Mouse (Mus musculus) adrenal gland, adult (tissue): Measurements from ENCODE around the gene Ambra1.
A peak's percentile ranks its signal among the peaks of the same experiment; 100 is the strongest.

ENCODE experiments used
- DNase-seq, 2 experiments: peaks; one replicate each; pipeline ENCODE4 v3.0.0; 2022 to 2023; ENCODE audit warnings: low spot score in 1 of 2; ENCODE audit not compliant: inconsistent age in 2 of 2

The Ambra1 gene

GRCm38 (mm10) chr2:91916346-91916977, 186.5 kb downstream of the Ambra1 start:
- no peak for DNase-seq

- DNase-seq, result no peak
Observed at GRCm38 (mm10) chr2:91917096-91917495, 187.2 kb downstream of the Ambra1 start.

DNA sequence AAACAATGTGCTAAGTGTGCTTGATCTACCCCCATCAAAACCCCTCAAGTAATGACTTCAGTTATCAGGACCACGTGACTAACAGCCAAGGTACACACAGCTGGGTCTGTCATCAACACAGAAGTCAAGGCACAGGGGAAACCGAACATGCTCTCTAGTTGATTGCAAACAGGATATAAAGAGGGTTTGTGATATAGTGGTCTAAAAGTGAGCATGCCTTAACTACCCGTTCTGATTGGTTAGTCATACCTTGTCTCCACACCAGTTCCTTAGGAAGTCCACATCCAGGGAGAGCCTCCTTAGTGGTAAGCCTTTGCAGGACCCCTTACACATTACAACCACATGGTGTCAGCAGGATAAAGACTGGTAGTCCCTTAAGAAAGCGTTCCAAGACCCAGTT, 190.2 kb downstream of the Ambra1 start:
- DNase-seq, result no peak

- peak; percentile 85 to 94 for DNase-seq
Observed at GRCm38 (mm10) chr2:91921181-91921789, 191.4 kb downstream of the Ambra1 start.

DNA sequence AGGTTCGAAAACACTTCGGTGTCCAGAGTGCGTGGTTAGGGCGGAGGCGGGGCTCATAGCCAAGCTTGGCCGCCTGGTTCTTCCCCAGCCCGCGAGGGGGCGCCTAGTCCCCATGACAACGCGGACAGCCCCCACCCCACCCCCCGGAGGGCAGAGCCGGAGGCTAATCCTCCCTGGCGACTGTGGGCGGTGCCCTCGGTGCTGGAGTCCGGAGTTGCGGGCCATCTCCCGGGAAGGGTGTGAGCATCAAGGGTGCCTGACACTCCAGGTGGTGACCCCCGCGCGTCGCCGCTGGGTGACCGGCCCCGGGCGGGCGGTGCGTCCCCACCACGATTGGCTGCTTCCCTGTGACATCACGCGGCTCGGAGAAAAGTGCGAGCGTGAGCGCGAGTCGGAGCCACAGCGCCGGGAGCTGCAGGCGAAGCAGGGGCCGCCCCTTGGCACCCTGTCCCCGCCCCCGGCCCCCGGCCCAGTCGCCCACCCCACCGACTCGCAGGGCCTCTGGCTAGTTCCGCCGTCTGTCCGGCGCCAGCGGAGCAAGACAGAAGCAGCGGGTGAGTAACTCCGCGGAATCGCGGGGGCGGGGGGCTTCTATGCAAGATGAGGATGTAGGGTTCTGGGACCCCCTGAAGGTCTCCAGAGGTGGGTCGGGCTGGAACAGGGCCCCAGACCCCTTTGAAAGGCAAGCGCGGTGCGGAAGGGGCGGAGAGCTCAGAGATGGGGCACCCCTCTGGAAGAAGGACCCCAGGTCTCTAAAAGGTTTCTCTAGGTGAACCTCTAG, 192.0 kb downstream of the Ambra1 start:
- peak; percentile 64 to 86 for DNase-seq

- DNase-seq, result peak in 1 of 2 experiments; percentile 54
Observed at GRCm38 (mm10) chr2:91922586-91923414, 192.9 kb downstream of the Ambra1 start.

DNA sequence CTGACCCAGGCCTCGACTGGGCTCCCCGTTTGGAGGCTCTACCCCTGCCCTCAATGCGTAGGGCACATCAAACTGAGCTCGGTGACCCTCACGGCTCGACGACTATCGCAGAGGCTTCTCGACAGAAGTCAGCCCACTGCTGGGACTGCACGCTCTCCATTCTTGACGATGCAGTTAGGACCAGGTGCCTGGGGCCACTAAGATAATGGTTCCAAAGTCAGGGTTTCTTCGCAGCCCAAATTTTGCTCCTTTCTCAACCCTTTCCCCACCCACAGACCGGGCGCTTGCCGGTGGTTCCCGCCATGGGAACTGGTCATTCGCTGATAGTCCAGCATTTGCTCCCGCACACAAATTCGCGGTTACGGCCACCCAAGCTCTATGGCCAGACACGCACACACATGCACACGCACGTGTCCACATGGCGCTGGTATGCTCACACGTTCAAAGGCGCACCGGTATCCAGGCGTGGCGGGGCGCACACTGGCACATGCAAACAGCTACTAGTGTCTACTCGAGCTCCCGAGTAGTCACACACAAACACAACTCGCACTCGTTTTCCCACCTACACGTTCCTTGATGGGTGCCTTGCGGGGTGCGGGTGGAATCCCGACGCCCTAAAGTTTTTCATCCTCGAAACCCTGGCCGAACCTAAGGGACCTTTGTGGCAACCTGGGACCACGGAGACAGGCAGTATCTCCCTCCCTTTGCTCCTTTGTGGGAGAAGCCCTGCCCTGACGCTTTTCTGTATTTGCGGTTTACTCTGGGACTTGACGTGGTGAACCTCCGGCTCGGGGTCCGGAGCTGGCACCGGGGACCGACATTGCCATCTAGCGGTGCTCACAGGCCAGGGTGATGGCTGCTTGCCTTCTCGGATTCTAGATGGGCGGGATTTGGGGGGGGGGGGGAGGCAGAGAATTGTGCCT, 193.7 kb downstream of the Ambra1 start:
- DNase-seq, result peak; percentile 75 to 90

GRCm38 (mm10) chr2:91924726-91925125, 194.8 kb downstream of the Ambra1 start:
- DNase-seq, result no peak

- no peak for DNase-seq
Observed at GRCm38 (mm10) chr2:91925442-91925841, 195.5 kb downstream of the Ambra1 start.

DNA sequence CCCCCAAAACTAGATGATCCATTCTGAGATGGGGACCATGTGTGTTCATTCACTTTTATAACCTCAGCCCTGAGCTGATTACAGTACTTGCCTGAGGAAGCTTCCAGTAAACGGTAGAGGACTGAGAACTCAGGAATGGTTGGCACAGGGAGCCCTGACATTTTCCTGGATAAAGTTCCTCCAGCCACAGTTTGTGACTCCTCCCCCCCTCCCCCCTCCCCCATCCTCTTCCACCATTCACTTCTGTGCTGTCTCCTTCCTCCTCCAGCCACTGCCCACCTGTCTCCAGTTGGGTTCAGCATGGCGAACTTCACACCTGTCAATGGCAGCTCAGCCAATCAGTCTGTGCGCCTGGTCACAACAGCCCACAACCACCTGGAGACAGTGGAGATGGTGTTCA, 197.0 kb downstream of the Ambra1 start, which contains the start of gene Chrm4:
Gene Chrm4 (plus strand): TSS at position 301 of the 400 bp plus-strand sequence.
- no peak for DNase-seq

DNA sequence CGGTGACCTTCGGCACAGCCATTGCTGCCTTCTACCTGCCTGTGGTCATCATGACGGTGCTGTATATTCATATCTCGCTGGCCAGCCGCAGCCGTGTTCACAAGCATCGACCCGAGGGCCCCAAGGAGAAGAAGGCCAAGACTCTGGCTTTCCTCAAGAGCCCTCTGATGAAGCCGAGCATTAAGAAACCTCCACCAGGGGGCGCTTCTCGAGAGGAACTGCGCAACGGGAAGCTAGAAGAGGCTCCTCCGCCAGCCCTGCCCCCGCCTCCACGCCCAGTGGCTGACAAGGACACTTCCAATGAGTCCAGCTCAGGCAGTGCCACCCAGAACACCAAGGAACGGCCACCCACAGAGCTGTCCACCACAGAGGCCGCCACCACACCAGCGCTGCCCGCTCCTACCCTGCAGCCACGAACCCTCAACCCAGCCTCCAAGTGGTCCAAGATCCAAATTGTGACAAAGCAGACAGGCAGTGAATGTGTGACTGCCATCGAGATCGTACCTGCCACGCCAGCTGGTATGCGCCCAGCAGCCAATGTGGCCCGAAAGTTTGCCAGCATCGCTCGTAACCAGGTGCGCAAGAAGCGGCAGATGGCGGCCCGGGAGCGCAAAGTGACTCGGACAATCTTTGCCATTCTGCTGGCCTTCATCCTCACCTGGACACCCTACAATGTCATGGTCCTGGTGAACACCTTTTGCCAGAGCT, 198.0 kb downstream of the Ambra1 start:
- peak; percentile 78 to 90 for DNase-seq

- no peak for DNase-seq
Observed at GRCm38 (mm10) chr2:91928534-91929350, 198.8 kb downstream of the Ambra1 start.

DNA sequence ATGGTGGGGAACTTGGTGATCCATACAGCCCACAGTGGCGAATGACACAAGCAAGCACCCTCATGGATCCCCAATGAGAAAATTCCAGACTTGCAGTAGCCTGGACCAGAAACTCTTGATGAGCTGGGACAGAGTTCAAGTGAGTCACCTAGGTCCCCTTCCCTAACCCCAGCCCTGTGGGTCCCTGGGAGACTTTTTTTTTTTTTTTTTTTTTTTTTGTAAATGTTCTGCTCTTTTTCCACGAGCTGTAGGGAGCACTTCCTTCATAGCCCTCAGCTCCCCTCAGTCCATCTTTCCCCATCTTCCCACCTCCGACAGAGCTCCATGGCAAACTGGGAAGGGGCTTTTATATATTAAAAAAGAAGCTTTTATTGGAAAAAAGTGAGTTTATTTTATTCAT, 199.5 kb downstream of the Ambra1 start:
- DNase-seq, result no peak

- peak in 1 of 2 experiments; percentile 89 for DNase-seq
Observed at GRCm38 (mm10) chr2:91929936-91930335, 200.0 kb downstream of the Ambra1 start.

DNA sequence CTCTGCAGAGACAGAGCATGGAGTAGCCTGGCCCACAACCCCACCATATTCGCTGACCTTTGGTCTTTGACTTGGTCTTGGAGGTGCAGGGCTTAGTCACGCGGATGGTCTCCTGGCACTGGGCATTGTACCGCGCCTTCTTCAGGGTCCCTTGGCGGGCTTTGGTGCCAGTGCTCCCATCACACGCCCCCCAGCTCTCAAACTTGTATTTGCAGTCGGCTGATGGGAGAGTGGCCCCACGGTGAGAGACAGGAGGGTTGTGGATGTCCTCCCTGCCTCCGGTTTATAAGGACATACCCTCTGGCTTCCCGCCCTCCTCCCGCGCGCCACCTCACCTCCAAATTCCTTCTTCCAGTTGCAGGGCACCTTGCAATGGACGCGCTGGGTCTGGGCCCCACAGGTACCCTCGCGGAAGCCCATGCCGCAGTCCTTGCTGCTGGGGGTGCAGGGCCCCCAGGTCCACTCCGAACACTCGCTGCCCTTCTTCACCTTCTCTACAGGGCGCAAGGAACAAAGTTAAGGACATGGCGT, 200.9 kb downstream of the Ambra1 start:
- DNase-seq, result no peak

- peak in 1 of 2 experiments; percentile 52 for DNase-seq
Observed at GRCm38 (mm10) chr2:91931328-91932159, 201.6 kb downstream of the Ambra1 start.

DNA sequence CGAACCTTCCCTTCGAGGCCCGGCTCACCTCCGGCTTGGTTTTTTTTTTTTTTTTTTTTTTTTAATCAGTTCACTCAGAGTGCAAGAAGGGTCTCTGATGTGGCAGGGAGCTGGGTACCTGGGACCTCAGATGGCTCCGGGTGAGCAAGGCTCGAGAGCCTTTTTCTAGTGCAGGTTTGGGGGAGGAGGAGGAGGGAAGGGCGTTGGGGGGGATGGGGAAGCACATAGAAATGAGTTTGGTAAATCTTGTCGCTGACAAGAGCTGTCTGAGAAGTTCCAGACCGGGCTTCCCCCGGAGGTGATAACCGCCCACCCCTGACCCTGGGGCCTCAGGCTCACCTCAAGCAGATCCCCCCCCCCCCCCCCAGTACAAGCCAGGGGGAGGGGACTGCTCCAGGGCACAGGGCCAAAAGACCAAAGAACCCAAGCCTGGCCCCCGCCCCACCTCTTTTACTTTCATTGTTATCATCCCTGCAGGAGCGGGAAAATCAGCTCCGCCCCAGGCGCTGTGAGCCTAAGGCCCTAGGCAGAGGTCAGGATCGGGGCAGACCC, 202.3 kb downstream of the Ambra1 start, which contains the start of gene Mdk:
Gene Mdk (minus strand): TSS at position 138 of the 552 bp plus-strand sequence.
- no peak for DNase-seq
